Mouse (Mus musculus) inflammation-experienced regulatory T-cells, adult 6 months (primary cell): ENCODE results near the gene Kcnk1. TPM values are rescaled to one million over a fixed set of nuclear protein-coding genes. Genes with fewer than 3 reads are reported as not detected.

Experiments
- ATAC-seq: one replicate; pipeline ENCODE4 v1.8.0; 2017
- polyA plus RNA-seq, 3 experiments: library from polyadenylated mRNA; unstranded; fragments of 100-300 nt; shearing (Covaris generic); gene quantifications; one replicate each; pipeline ENCODE4 v1.2.1; 2017

Gene Kcnk1
- not detected for polyA plus RNA-seq

DNA sequence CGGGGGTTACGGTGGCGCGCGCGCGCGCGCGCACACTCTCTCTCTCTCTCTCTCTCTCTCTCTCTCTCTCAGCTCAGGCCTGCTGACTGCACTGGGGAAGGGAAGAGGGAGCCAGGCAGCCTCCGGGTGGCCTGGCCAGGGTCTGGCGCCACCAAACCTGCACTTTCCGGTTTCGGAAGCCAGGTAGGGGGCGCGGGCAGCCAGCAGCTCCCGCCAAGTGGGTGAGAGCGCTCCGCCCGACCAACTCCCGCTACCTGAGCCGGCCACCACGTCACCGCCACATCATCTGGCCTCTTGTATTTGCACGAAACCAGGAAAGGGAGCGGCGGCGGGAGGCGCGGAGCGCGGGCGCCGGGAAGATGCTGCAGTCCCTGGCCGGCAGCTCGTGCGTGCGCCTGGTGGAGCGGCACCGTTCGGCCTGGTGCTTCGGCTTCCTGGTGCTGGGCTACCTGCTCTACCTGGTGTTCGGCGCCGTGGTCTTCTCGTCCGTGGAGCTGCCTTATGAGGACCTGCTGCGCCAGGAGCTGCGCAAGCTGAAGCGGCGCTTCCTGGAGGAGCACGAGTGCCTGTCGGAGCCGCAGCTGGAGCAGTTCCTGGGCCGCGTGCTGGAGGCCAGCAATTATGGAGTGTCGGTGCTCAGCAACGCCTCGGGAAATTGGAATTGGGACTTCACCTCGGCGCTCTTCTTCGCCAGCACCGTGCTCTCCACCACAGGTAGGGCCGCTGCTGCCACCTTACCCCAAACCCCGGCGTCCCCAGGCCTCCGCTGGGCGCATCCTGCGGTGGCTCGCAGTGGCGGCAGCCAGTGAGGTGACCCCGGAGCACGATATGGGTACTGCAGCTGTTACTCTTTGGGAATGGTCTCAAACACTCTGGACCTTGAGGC is at the start of gene Kcnk1:
Gene Kcnk1, plus strand, starts transcription at position 70 of the 886 bp plus-strand sequence.
- ATAC-seq = no peak

DNA sequence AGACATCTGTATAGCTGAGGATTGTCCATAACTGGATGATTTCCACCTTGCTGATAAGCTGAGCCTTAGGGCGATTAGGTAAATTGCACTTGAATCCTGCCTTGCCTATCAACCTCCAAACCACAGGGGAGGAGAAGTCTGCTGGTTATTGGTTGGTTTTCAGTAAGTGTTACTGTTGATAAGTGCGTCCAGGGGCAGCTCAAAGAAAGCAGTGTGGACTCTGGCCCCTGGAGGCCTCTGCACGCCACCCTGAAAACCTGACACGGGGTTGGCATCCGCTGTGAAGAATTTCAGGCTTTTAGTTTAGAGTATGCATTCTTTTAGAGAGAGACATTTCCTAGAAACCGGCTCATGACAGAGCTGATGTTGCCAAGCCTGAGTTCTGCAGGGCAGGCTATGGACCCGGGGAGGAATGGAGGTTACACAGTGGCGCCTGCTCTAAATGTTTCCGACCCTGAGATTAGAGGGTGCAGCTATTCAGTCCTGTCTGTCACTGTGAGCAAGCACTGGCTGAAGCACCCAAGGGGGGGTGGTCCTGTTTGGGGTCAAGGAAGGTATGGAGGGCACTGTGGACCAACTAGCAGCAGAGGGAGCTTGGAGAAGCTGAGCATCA is 46.2 kb upstream of the Kcnk1 start:
- no peak for ATAC-seq

DNA sequence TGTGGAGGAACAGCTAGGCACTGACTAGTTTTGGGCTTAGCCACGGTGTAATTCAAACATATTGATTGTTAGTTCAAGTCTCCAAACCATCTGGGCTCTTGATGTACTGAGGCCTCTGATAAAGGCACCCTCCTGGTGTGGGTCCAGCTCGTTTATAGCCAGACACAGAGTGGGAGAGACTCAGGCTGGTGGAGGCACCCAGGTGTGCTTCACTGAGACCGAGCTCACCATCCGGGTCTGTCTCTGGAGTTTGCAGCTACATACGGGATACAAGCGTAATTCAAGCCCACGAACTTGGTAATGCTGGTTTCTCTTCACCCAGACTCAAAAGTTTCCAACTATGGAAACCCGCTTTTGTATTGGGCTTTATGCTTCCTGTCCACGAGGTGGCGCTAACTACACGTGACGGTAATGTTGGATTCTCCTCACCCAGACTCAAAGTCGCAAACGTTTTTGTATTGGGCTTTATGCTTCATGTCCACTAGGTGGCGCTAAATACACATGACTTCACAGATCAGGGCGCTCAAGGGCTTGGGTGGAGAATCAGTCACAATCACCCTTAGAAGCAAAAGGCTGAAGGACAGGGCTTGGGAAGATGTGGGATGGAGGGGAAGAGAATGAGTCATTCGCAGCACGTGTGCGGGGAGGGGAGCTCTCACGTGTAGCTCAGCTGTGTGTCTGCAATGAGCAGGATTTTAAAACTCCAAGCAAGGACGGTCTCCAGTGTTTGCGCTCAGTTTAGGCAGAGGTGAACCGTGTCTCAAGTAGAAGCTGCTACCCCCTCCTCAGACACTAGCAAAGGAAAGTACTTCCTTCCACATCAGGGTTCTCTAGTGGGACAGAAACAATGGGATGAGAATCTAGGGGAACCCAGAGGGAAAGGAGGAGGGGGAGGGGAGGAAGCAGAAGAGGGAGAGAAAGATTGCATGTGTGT is 44.7 kb upstream of the Kcnk1 start:
- ATAC-seq = peak; percentile 85

- no peak for ATAC-seq
Measured at GRCm38 (mm10) chr8:125955671-125956070, 39.3 kb upstream of the Kcnk1 start.

GRCm38 (mm10) chr8:125956796-125957195 is 38.2 kb upstream of the Kcnk1 start:
- no peak for ATAC-seq

- no peak for ATAC-seq
Measured at GRCm38 (mm10) chr8:125957226-125957993, 37.6 kb upstream of the Kcnk1 start.

DNA sequence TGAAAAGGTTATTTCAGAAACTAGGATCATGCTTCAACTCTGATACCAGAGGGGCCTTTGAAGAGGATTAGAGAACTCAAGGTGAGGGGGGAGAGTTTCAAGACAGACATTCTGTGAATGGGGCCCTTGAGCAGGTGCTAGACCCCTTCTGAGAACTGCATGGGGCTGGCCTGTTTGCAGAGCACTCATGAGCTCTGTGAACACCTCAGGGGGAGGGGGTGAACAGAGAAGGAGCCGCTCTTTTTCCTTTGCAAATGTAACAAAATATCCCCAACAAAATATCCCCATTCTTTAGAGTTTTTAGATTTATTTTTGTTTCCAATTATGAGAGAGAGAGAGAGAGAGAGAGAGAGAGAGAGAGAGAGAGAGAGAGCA is 37.0 kb upstream of the Kcnk1 start:
- no peak for ATAC-seq

GRCm38 (mm10) chr8:125959363-125959771 is 35.6 kb upstream of the Kcnk1 start:
- no peak for ATAC-seq

DNA sequence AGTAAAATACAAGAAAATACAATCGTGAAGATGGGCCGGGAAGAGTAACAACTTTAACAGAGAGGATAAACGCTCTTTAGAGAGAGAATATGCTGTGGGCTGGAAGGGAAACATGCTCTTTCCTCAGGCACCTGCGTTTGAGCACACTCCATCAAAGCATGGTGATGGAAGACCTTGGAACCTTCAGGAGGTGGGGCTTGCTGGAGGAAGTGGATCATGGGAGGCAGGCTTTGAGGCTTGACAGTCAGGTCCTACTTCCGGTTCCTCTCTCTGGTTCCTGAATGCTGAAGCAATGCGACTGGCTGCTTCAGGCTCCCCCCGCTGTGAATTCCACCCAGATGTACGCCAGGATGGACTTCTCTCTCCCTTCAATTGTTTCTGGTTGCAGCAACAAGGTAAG is 34.9 kb upstream of the Kcnk1 start:
- ATAC-seq = no peak

GRCm38 (mm10) chr8:125961790-125962189 is 33.2 kb upstream of the Kcnk1 start:
- no peak for ATAC-seq

DNA sequence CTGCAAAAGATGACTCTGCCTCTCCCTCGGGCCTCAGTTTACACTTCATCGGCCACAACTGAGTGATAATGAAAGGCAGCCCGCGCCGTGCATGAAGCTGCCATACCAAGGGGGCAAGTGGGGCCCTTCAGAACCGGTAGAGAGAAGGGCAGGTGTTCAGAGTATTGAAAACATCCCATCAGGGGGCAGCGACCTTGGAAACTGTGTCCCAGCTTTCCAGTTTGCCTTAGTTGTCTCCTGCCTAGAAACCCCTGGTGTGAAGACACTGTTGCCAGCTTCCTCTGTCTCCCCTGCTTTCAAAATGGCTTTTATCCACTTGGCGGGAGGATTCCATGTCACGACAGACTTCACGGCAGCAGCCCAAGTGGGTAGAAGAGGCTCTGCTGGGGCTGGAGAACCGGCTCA is 31.2 kb upstream of the Kcnk1 start:
- no peak for ATAC-seq

- ATAC-seq = no peak
Measured at GRCm38 (mm10) chr8:125971336-125971735, 23.6 kb upstream of the Kcnk1 start.

- no peak for ATAC-seq
Measured at GRCm38 (mm10) chr8:125975981-125976380, 19.0 kb upstream of the Kcnk1 start.

DNA sequence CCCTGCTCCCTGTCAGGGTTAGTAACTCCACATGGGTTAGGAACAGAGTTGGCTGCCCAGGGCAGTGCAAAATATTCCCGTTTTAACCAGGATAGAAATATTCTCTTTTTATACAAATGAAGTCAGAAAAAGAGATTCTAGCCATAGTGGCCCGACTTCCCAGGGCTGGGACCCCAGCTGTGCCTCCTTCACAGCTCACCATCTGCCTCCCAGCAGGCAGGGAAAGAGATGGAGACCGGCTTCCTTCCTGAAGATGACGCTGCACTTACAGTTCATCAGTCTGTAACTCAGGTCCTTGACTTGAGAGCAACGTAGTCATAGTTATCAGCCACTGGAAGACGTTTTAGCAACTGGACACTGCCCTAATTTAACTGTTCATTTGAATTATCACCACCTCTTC is 14.1 kb upstream of the Kcnk1 start:
- no peak for ATAC-seq

DNA sequence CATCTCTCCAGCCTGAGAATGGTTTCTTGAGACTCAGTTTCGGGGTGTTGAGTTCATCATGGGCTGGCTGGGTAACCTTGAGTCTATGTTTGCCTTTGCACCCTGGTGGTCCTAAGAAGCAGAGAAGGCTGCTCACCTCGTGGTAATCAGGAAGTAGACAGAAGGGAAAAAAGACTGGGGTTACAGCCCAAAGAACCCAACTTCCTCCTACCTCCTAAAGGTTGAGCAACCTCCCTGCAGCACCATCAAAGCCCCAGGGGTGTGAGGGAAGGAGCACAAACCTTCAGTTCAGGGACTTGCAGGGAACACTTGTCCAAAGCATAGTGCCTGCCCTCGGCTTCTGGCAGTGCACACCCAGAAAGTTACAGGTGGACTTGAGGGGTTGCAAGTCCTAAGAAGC is 11.5 kb upstream of the Kcnk1 start:
- no peak for ATAC-seq

DNA sequence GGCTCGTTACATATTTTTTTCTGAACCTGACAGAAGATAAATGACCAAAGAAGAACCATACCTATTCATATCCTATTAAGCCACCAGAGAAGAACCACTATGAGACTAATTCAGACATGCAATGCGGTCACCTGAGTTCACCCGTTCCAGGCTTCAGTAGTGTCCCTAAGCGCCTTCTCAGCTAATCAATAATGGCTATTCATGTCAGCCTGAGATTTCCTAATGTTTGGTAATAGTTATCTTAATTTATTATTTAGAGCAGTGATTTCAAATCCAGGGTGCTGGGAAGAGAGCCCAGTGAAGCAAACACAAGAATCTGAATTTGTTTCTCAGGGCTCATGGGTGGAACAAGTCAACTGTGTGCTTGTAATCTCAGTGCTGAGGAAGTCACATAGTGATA is 10.8 kb upstream of the Kcnk1 start:
- ATAC-seq = no peak

DNA sequence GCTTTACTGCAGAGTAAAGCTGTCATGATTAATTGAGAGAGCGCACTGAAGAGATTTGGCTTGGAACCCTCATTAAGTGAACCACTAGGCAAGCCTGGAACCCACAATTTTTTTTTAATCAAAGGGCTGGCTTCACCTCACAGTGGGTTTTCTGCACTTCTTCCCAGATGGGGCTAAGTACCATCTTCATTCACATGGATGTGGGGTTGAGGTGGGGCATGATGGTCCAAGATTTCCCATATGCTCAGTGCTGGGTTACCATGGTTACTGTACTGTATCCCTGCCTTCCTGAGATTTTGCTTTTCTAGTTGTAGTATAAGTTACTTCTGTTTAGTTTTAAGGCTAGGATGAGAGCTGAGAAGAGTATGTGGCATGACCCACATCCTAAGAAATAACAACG is 9.6 kb upstream of the Kcnk1 start:
- no peak for ATAC-seq

GRCm38 (mm10) chr8:125986999-125987589 is 7.9 kb upstream of the Kcnk1 start:
- no peak for ATAC-seq

DNA sequence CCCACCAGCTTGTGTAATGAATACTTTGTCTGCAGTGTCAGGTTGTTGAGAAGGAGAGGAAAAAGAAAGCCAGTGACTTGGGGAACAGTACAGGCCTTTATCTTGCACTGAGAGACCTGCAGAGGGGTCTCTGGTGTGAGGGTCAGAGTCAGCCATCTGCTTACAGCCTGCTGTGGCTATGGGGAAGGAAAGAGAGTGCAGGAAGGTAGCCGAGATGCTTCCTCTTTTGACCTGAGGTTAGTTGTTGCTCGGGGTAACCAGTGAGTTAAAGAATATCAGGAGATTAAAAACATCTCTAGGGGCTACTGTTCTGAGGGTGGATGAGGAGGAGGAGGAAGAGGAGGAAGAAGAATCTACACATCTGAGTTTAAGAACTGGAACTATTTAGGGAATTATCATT is 7.0 kb upstream of the Kcnk1 start:
- no peak for ATAC-seq

DNA sequence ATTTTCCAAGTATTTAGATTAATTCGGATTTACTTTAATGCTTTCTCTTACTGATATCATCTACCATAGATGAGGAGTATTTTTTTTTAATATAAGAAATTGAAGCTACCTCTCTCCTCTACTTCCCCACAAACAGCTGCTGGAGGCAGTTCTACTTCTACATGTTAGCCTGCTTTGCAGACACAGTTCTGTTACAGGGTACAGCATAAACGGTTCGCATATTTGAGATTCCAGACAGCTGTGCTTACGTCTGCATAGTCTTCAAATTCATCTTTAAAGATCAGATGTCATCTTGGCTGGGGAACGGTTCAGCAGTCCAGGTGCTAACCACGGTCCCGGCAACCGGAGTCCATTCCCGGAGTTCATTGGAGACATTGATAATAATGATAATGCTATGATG is 1.3 kb upstream of the Kcnk1 start:
- ATAC-seq = no peak

DNA sequence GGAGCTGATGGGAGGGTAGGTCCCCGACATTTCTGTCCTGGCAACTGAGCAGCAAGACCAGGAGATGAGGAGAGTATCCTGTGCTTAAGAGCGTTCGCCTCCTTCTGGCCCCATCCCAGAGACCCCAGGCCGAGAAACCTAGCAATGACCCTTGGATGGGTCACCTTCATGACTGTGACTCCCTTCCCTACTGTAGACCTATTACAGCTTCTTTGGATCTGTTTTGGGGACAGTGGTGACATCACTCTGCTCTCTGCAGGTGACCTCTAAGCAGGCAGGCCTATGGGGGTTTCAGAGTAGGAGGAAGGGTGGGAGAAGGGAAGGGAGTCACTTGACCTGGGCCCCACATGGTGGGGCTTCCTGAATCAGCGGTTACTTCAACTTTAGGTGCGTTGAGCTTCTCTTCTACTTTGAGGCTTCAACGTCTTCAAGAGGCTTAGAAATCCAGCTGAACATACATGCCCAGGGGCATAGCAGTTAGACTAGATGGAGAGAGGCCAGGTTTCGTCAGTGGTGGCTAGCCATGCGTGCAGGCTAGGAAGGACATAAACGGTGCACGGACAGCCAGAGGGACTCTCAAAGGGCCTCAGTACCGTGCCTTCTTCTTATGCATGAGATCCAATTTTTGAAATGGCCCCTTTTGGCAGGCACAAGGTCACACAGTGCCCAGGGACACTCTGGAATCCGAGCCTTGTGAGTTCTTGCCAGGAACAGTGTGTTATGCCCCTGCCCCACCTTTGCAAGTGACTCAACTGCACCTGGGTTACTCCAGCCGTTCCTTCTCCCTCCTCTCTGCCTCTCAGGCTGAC is 1.3 kb downstream of the Kcnk1 start:
- no peak for ATAC-seq
